Mouse (Mus musculus) brain, embryonic 14.5 days (tissue): Measurements from ENCODE around the gene Mab21l3. TPM values are rescaled to one million over a fixed set of nuclear protein-coding genes. Genes with fewer than 3 reads are reported as not detected.

Experiments
- DNase-seq: peaks from one replicate; pipeline ENCODE4 v3.0.0-alpha.2; 2011; ENCODE audit warnings: low read depth
- CTCF ChIP-seq: fragments of 200-500 bp; IDR thresholded peaks from 2 replicates; pipeline ENCODE4 v1.5.1; 2012; ENCODE audit warnings: inconsistent platforms, mild to moderate bottlenecking, moderate library complexity, borderline replicate concordance; ENCODE audit not compliant: insufficient read depth, insufficient read length; ENCODE audit errors: extremely low read depth
- POLR2A ChIP-seq: fragments of 200-500 bp; IDR thresholded peaks from 2 replicates; pipeline ENCODE4 v1.6.1; 2012; ENCODE audit warnings: mild to moderate bottlenecking, inconsistent platforms, borderline replicate concordance; ENCODE audit not compliant: poor library complexity, insufficient read depth, insufficient read length, severe bottlenecking; ENCODE audit errors: extremely low read depth
- polyA plus RNA-seq: library from polyadenylated mRNA; depleted of rRNA; stranded (reverse); fragments of >200 nt; gene quantifications from 2 replicates; pipeline ENCODE4 v1.2.3, GENCODE M21; 2012; rRNA removed

The Mab21l3 gene
- polyA plus RNA-seq, 1 experiment, result 0.51 TPM

DNA sequence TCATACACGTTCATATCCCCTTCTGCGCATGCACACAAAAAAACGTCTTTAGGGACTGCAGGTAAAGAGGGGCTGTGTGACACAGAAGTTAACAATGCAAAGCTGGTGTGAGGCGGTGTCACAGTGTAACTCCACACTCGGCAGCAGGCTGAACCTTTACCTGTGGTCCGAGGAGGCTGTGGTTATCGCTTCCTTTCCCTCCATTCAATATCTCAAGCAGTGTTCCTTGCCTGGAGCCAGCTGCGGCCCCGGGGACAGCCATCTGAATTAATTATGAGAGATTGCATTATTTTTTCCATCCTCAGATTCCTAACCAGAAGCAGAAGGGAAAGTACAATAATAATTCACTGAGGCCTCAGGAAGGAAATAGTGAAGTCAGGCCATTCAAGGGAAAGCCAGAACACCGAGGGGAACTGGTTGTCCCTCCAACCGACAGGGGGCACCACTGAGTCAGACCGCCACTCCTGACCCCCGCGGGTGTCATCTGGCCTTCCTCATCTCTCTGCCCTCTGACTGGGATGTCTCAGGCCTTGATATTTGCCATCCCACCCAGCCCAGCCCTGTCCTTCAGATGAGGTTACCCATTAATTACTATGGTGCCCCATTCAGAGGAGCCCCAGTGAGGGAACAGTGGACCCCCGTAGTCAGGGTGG lies 53.2 kb downstream of the Mab21l3 start:
- DNase-seq, result peak; percentile 21
- TF ChIP-seq POLR2A (no peak), CTCF (peak; percentile 27; the same call in 1 of the 2 replicates)

DNA sequence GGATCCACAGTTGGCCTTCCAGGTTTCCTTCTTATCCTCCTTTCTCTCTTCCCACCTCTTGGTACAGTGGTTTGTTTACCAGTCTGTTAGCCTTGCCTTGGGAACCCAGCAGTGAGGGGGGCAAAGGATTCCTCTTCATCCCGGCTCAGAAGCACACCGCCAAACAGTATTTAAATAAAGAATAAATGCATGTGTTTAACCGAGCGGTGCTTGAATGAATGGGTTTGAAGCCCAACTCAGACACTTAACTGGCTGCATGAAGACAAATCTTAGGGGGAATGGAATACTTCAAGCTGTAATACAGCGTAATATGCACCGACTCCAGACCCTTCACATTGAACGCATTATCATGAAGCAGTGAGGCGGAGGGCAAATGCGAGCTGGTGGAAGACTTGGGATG lies 54.1 kb downstream of the Mab21l3 start:
- peak; percentile 57 for DNase-seq
- no peak for TF ChIP-seq CTCF
- TF ChIP-seq POLR2A, result no peak

DNA sequence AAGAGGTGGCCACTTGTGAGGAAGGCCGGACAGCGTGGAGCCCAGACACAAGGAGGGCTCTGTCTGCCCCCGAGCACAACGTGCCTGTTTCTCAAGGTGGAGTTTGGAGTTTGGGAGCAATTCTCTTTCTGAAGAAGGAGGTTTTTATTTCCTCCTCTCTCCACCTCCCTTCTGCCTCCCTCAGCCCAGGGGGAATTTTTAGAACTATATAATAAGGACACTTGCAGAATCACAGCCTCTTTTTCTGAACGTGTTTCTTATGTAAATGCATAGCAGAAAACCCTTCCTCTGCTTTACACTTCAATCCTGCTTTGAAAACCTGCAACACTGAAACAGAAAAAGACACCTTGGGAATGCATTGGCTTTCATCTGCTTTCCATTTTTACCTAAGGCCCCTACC lies 54.7 kb downstream of the Mab21l3 start:
- TF ChIP-seq CTCF (no peak), POLR2A (no peak)
- DNase-seq, result peak; percentile 22

DNA sequence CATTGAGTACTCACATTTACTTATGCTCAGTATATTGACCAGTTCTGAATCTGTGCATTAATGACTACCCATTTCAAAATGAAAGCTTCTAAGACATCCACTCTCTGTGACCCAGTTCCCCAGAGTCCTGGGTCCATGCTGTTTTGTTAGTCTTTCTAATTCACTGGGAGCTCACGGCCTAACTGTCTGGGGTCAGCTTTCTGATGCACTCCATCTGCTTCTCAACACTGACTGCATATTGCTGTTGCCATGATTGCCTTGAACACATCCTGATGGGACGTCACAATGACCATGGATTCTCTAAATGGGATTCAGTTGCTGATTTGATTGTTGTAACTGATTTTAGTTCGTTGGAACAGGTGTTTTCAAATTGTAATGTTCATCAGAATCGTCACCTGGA lies 56.6 kb downstream of the Mab21l3 start:
- TF ChIP-seq CTCF, result no peak
- no peak for TF ChIP-seq POLR2A

DNA sequence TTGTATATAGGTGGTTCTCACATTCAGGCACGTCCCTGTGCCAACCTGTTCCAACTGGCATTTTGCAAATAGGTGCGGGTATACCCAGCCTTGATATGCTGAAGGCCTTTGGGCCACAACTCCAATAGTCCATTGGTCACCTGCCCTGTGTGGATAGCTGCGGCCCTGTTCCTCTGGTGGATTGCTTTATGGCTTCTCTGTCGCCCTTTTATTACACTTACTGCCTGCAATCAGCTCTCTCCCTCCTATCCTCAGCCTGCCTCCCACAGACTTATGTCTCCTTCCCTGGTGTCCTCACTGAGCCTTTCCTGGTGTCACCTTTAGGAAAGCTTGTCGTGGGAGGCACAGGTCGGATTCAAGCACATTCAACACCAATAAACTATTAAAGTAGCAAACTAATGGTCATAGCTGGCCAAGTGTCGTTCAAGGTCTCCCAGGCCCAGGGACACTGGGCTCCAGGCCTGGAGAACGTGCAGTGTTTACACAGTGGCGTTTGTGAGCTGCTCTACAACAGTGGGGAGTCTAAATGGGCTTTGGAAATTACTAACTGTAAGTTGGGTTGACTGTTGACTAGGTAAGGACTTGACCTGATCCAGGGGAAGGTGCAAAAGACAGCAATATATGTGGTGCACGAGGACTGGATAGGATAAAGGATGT lies 63.9 kb downstream of the Mab21l3 start:
- TF ChIP-seq CTCF (no peak), POLR2A (no peak)
- DNase-seq, result no peak

More for the DNA sequence above, 56.6 kb downstream of the Mab21l3 start:
- no peak for DNase-seq

DNA sequence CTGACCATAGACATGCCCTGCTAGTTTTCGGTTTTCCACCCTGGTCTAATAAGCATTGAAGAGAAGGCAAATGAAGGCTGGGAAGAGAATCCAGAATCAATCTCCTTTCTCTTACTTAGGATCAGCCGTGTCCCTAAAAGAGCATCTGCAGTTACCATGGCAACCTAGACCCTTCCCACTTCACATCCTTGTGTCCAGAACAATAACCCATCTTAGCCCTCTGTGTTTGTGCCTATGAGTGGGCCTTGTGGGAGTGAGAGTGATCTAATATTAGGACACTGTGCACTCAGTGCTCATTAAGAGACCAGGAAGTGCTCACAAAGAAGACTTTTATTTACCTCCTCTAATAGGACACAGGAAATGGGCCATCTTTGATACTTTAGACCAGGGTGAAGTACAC lies 65.0 kb downstream of the Mab21l3 start:
- peak; percentile 61 for DNase-seq
- no peak for TF ChIP-seq POLR2A
- no peak for TF ChIP-seq CTCF

DNA sequence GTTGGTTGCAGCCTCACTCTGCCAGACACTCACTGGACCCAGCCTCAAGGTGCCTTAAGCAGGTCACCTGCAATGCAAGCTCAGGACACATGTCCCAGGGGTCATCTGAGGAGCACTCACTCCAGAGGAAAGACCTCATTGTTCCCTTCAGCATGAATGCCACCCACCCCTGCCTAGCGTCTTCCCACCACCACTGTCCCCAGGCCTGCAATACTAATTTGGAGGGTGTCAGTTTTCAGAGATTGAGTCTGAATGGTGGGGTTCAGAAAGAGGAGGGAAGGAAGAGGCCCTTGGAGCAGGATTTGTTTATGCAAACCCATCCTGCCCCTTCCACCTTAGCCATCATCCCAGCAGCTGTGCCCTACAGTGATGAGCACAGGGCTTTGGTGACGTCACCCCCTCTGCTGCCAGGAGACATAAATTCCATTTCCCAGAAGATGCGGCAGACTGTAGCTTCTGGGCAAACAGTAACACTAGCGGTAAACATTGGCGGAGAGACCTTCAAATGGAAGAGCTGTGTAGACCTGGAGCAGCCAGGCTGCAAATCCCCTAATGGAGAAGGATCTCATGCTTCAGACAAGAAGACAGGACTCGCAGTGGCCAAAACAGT lies 67.8 kb downstream of the Mab21l3 start:
- TF ChIP-seq CTCF (no peak), POLR2A (no peak)
- DNase-seq, result peak; percentile 71

DNA sequence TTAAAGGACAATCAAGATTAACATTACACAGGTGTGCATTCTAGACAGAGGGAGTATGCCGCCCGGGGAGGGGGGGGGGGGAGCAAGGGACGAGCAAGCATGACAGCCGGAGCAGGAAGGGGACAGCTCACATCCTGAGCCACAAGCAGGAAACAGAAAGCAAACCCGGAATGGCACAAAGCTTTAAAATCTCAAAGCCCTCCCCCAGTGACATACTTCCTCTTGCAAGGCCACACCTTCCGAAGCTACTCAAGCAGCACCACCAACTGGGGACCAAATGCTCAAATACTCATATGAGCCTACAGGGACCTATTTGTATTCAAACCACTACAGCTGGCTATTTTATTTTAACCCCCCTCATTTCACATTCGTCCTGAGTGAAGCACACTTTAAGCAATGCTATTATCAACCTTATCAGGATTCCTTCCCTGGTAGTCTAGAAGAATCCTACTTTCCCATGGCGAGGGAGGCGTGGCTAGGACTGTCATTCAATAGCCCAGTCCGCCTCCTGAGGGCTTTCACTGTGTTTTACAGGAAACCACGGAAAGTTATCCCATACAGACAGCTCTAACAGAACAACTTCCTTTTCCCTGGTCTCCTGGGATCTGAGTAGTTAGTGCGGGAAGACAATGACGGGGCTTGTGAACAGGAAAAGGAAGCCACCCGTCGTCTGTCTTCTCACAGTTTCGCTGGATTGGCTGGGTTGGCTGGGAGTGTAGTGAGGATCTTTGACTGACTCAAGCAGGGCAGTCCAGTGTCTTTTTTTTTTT lies 69.7 kb downstream of the Mab21l3 start:
- DNase-seq, result peak; percentile 35
- no peak for TF ChIP-seq CTCF
- TF ChIP-seq POLR2A, result no peak

DNA sequence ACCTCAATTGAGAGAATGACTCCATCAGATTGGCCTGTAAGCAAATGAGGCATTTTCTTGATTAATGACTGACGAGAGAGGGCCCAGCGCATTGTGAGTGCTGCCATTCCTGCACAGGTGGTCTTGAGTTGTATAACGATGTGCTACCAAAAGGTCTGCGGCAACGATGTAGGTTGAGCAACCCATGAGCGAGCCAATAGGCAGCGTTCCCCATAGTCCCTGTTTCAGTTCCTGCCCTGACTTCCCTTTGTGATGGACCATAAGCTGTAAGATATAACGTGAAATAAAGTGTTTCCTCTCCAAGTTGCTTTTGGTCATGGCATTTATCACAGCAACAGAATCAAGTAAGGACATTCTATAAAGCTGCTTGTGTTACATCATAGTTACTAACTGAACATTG lies 73.0 kb downstream of the Mab21l3 start:
- no peak for TF ChIP-seq CTCF
- no peak for TF ChIP-seq POLR2A
- DNase-seq, result no peak

DNA sequence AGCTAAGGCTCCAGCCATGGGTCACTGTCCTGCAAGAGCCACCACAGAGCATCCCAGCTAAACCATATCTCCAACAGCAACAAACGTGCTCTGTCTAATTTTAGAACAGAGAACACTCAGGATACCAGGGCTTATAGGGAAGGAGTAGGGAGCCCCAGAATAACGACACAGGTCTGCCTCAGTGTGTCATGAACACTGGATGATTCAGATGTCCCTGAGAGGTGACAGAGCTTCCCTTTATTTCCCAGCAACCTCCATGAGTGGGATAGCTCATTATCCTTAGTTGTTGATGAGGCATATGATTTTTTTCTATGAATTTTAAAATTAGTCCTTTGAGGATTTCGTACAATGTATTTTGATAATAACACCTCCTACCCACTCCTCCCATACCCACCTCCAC lies 78.2 kb downstream of the Mab21l3 start:
- no peak for DNase-seq
- TF ChIP-seq POLR2A (no peak), CTCF (no peak)

DNA sequence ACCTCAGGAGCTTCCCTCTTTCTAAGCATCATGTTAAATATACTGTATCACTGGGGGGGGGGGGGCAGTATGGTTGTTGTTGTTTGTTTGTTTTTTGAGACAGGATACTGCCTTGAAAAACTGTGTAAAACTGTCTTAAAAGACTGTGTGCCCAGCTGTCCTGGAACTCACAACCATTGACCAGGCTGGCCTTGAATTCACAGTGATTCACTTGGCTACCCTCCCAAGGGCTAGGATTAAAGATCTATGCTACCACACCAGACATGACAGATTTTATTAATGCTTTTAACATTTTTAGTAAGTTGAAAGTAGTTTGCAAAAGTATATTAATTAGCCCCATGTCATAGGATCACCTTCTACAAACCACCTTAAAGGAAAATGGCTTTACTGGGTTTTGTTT lies 85.2 kb downstream of the Mab21l3 start:
- TF ChIP-seq POLR2A (no peak), CTCF (no peak)
- no peak for DNase-seq

Other genes starting within 250 kb of the Mab21l3 start
- 118 and 129 TPM in 2 replicates for gene Atp1a1, start 244.3 kb downstream of the Mab21l3 start, polyA plus RNA-seq
- gene Slc22a15, start 75.5 kb upstream of the Mab21l3 start, polyA plus RNA-seq, result 11.5 and 15.9 TPM in 2 replicates
- 32.5 and 40.8 TPM in 2 replicates for gene Nhlh2, start 161.1 kb upstream of the Mab21l3 start, polyA plus RNA-seq
- 1.3 TPM in 2 replicates for gene Casq2, start 237.5 kb upstream of the Mab21l3 start, polyA plus RNA-seq